Mouse (Mus musculus): ENCODE measurements around the gene Senp2. TPM values are rescaled to one million over a fixed set of nuclear protein-coding genes. Genes with fewer than 3 reads are reported as not detected.

Gene Senp2
- polyA plus RNA-seq, 1 experiment = 87.9 TPM

GRCm38 (mm10) chr16:22067406-22067805, 58.1 kb downstream of the Senp2 start:
- no peaks in the 10 kb centered on the region for H3K4me1 ChIP-seq (ENCODE audit: control insufficient read depth, insufficient read depth, low read length)
- H3K9ac ChIP-seq (ENCODE audit: low read depth, poor library complexity, severe bottlenecking) = no peak overlapping the region
- no peaks in the 10 kb centered on the region for H3K27me3 ChIP-seq (ENCODE audit: control insufficient read depth, insufficient read depth, low read length, poor library complexity, severe bottlenecking)
- no peaks in the 10 kb centered on the region for H3K36me3 ChIP-seq (ENCODE audit: control insufficient read depth, insufficient read depth, low read length, poor library complexity, severe bottlenecking)
- H3K27ac ChIP-seq (ENCODE audit: insufficient read depth, low read length) = no peak overlapping the region
- no peaks in the 10 kb centered on the region for H3K9me3 ChIP-seq (replicated peaks; ENCODE audit: control insufficient read depth, insufficient read depth, low read length, poor library complexity, severe bottlenecking)
- TF ChIP-seq EP300 (IDR thresholded peaks at IDR 0.05; ENCODE audit: insufficient read depth, low read depth, low read length) (no peak), POLR2A (IDR thresholded peaks at IDR 0.05; ENCODE audit: insufficient read depth, low read length) (no peak), CTCF (IDR thresholded peaks at IDR 0.05; ENCODE audit: low read depth, low read length) (no peak)
- no peak overlapping the region for H3K4me3 ChIP-seq (ENCODE audit: low read depth, low read length)

GRCm38 (mm10) chr16:22071361-22071760, 62.1 kb downstream of the Senp2 start:
- no peak overlapping the region for H3K27ac ChIP-seq (ENCODE audit: insufficient read depth, low read length)
- H3K36me3 ChIP-seq (ENCODE audit: control insufficient read depth, insufficient read depth, low read length, poor library complexity, severe bottlenecking) = no peaks in the 10 kb centered on the region
- TF ChIP-seq CTCF (IDR thresholded peaks at IDR 0.05; ENCODE audit: low read depth, low read length) = peak; percentile 78
- TF ChIP-seq POLR2A (IDR thresholded peaks at IDR 0.05; ENCODE audit: insufficient read depth, low read length) = no peak
- no peaks in the 10 kb centered on the region for H3K27me3 ChIP-seq (ENCODE audit: control insufficient read depth, insufficient read depth, low read length, poor library complexity, severe bottlenecking)
- no peaks in the 10 kb centered on the region for H3K9me3 ChIP-seq (replicated peaks; ENCODE audit: control insufficient read depth, insufficient read depth, low read length, poor library complexity, severe bottlenecking)
- H3K9ac ChIP-seq (ENCODE audit: low read depth, poor library complexity, severe bottlenecking) = no peak overlapping the region
- H3K4me1 ChIP-seq (ENCODE audit: control insufficient read depth, insufficient read depth, low read length) = no peaks in the 10 kb centered on the region
- H3K4me3 ChIP-seq (ENCODE audit: low read depth, low read length) = no peak overlapping the region

GRCm38 (mm10) chr16:22075067-22075466, 65.8 kb downstream of the Senp2 start:
- H3K4me1 ChIP-seq (ENCODE audit: control insufficient read depth, insufficient read depth, low read length) = no peaks in the 10 kb centered on the region
- H3K9ac ChIP-seq (ENCODE audit: low read depth, poor library complexity, severe bottlenecking) = no peak overlapping the region
- H3K9me3 ChIP-seq (replicated peaks; ENCODE audit: control insufficient read depth, insufficient read depth, low read length, poor library complexity, severe bottlenecking) = peaks cover 11% of the 10 kb centered on the region
- H3K36me3 ChIP-seq (ENCODE audit: control insufficient read depth, insufficient read depth, low read length, poor library complexity, severe bottlenecking) = peaks cover 9% of the 10 kb centered on the region
- H3K27me3 ChIP-seq (ENCODE audit: control insufficient read depth, insufficient read depth, low read length, poor library complexity, severe bottlenecking) = no peaks in the 10 kb centered on the region
- no peak for TF ChIP-seq CTCF (IDR thresholded peaks at IDR 0.05; ENCODE audit: low read depth, low read length)
- no peak for TF ChIP-seq POLR2A (IDR thresholded peaks at IDR 0.05; ENCODE audit: insufficient read depth, low read length)
- no peak for TF ChIP-seq EP300 (IDR thresholded peaks at IDR 0.05; ENCODE audit: insufficient read depth, low read depth, low read length)
- no peak overlapping the region for H3K4me3 ChIP-seq (ENCODE audit: low read depth, low read length)
- peak overlapping the region; percentile 76; the same call in 1 of the 2 replicates for H3K27ac ChIP-seq (ENCODE audit: insufficient read depth, low read length)

GRCm38 (mm10) chr16:22075829-22076619, 66.7 kb downstream of the Senp2 start:
- H3K4me3 ChIP-seq (ENCODE audit: low read depth, low read length) = no peak overlapping the region
- peak overlapping the region; percentile 82 for H3K27ac ChIP-seq (ENCODE audit: insufficient read depth, low read length)
- no peaks in the 10 kb centered on the region for H3K27me3 ChIP-seq (ENCODE audit: control insufficient read depth, insufficient read depth, low read length, poor library complexity, severe bottlenecking)
- TF ChIP-seq EP300 (IDR thresholded peaks at IDR 0.05; ENCODE audit: insufficient read depth, low read depth, low read length) (peak; percentile 86; the same call in 1 of the 2 replicates), CTCF (IDR thresholded peaks at IDR 0.05; ENCODE audit: low read depth, low read length) (no peak)
- peaks cover 9% of the 10 kb centered on the region for H3K36me3 ChIP-seq (ENCODE audit: control insufficient read depth, insufficient read depth, low read length, poor library complexity, severe bottlenecking)
- peaks cover 11% of the 10 kb centered on the region for H3K9me3 ChIP-seq (replicated peaks; ENCODE audit: control insufficient read depth, insufficient read depth, low read length, poor library complexity, severe bottlenecking)
- H3K4me1 ChIP-seq (ENCODE audit: control insufficient read depth, insufficient read depth, low read length) = no peaks in the 10 kb centered on the region
- no peak overlapping the region for H3K9ac ChIP-seq (ENCODE audit: low read depth, poor library complexity, severe bottlenecking)

- Histone ChIP-seq H3K4me3 (ENCODE audit: low read depth, low read length) (no peak overlapping the region), H3K27ac (ENCODE audit: insufficient read depth, low read length) (peak overlapping the region; percentile 82; the same call in 1 of the 2 replicates), H3K36me3 (ENCODE audit: control insufficient read depth, insufficient read depth, low read length, poor library complexity, severe bottlenecking) (peaks cover 9% of the 10 kb centered on the region), H3K27me3 (ENCODE audit: control insufficient read depth, insufficient read depth, low read length, poor library complexity, severe bottlenecking) (no peaks in the 10 kb centered on the region), H3K9me3 (replicated peaks; ENCODE audit: control insufficient read depth, insufficient read depth, low read length, poor library complexity, severe bottlenecking) (peaks cover 11% of the 10 kb centered on the region), H3K9ac (ENCODE audit: low read depth, poor library complexity, severe bottlenecking) (no peak overlapping the region), H3K4me1 (ENCODE audit: control insufficient read depth, insufficient read depth, low read length) (no peaks in the 10 kb centered on the region)
- TF ChIP-seq EP300 (IDR thresholded peaks at IDR 0.05; ENCODE audit: insufficient read depth, low read depth, low read length) = no peak
- TF ChIP-seq CTCF (IDR thresholded peaks at IDR 0.05; ENCODE audit: low read depth, low read length) = no peak
- no peak for TF ChIP-seq POLR2A (IDR thresholded peaks at IDR 0.05; ENCODE audit: insufficient read depth, low read length)
Measured at GRCm38 (mm10) chr16:22076620-22076941, 67.3 kb downstream of the Senp2 start.

- no peak overlapping the region for H3K4me3 ChIP-seq (ENCODE audit: low read depth, low read length)
- TF ChIP-seq EP300 (IDR thresholded peaks at IDR 0.05; ENCODE audit: insufficient read depth, low read depth, low read length) (no peak), POLR2A (IDR thresholded peaks at IDR 0.05; ENCODE audit: insufficient read depth, low read length) (no peak), CTCF (IDR thresholded peaks at IDR 0.05; ENCODE audit: low read depth, low read length) (no peak)
- H3K9me3 ChIP-seq (replicated peaks; ENCODE audit: control insufficient read depth, insufficient read depth, low read length, poor library complexity, severe bottlenecking) = peaks cover 11% of the 10 kb centered on the region
- H3K9ac ChIP-seq (ENCODE audit: low read depth, poor library complexity, severe bottlenecking) = no peak overlapping the region
- no peaks in the 10 kb centered on the region for H3K27me3 ChIP-seq (ENCODE audit: control insufficient read depth, insufficient read depth, low read length, poor library complexity, severe bottlenecking)
- peaks cover 9% of the 10 kb centered on the region for H3K36me3 ChIP-seq (ENCODE audit: control insufficient read depth, insufficient read depth, low read length, poor library complexity, severe bottlenecking)
- no peaks in the 10 kb centered on the region for H3K4me1 ChIP-seq (ENCODE audit: control insufficient read depth, insufficient read depth, low read length)
- H3K27ac ChIP-seq (ENCODE audit: insufficient read depth, low read length) = no peak overlapping the region
Measured at GRCm38 (mm10) chr16:22080125-22080710, 70.9 kb downstream of the Senp2 start.
